Mouse (Mus musculus): ENCODE data around the gene Plekho1.

DNA sequence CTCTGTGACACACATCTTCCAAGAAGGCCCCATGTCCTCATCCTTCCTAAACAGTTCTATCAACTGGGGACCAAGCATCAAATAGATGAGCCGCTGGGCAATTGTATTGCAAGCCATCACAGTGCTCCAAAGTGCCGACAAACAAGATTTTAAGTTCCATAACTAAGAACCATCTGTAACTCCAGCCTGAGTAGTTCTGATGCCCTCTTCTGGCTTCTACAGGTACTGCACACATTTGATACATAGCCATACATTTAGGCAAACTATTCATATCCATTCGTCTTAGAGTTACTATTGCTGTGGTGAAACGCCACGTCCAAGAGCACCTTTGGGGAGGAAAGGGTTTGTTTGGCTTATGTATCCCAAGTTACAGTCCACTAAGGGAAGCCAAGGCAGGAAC, 36.7 kb downstream of the Plekho1 start:
- TF ChIP-seq POLR2A (IDR thresholded peaks at IDR 0.05; ENCODE audit: borderline replicate concordance, extremely low read depth, low read depth, low read length) (no peak), CTCF (IDR thresholded peaks at IDR 0.05; ENCODE audit: insufficient read depth, low read length) (no peak)

Measured in lung, adult 2 months (tissue).